Mouse (Mus musculus) MEL (cell line): Measurements from ENCODE around the gene Cd79b. TPM values are rescaled to one million over a fixed set of nuclear protein-coding genes. Genes with fewer than 3 reads are reported as not detected.

Experiments used
- DNase-seq: peaks from one replicate; pipeline ENCODE4 v3.0.0; 2011; ENCODE audit warnings: low read depth, low spot score
- H3K27ac ChIP-seq: 2 replicates; pipeline ENCODE4 v1.5.1; 2012; ENCODE audit warnings: low read depth, mild to moderate bottlenecking, control low read depth, low read length, moderate library complexity; ENCODE audit not compliant: control insufficient read depth
- H3K27me3 ChIP-seq, 2 experiments: fragments of 150-350 bp in 1 of 2; sonication (generic) in 1 of 2; 2 replicates each; pipeline ENCODE4 v1.6.1; 2012; ENCODE audit warnings: low read length in 2 of 2, mild to moderate bottlenecking in 2 of 2, improper control_type of control experiment in 1 of 2, moderate library complexity in 1 of 2; ENCODE audit not compliant: insufficient read depth in 2 of 2, control insufficient read depth in 1 of 2
- H3K36me3 ChIP-seq, 2 experiments: 2 replicates each; pipeline ENCODE4 v1.6.1; 2012 to 2014; ENCODE audit warnings: low read length in 2 of 2, improper control_type of control experiment in 1 of 2, inconsistent platforms in 1 of 2, mild to moderate bottlenecking in 1 of 2; ENCODE audit not compliant: insufficient read depth in 2 of 2, control insufficient read depth in 1 of 2
- H3K4me1 ChIP-seq, 2 experiments: fragments of 150-350 bp in 1 of 2; sonication (generic) in 1 of 2; 2 replicates each; pipeline ENCODE4 v1.6.1; 2012; ENCODE audit warnings: low read length in 2 of 2, improper control_type of control experiment in 1 of 2, mild to moderate bottlenecking in 1 of 2; ENCODE audit not compliant: insufficient read depth in 2 of 2, control insufficient read depth in 1 of 2
- H3K4me3 ChIP-seq, 2 experiments: fragments of 150-350 bp in 1 of 2; sonication (generic) in 1 of 2; 2 replicates each; pipeline ENCODE4 v1.5.1; 2012; ENCODE audit warnings: low read depth in 2 of 2, low read length in 2 of 2, mild to moderate bottlenecking in 2 of 2, moderate library complexity in 2 of 2, control low read depth in 1 of 2, improper control_type of control experiment in 1 of 2; ENCODE audit not compliant: control insufficient read depth in 1 of 2, insufficient read depth in 1 of 2
- H3K79me2 ChIP-seq: 2 replicates; pipeline ENCODE4 v1.6.1; 2012; ENCODE audit warnings: mild to moderate bottlenecking, low read length, moderate library complexity; ENCODE audit not compliant: control insufficient read depth, poor library complexity, insufficient read depth
- H3K9ac ChIP-seq: 2 replicates; pipeline ENCODE4 v1.6.1; 2012; ENCODE audit warnings: low read depth, mild to moderate bottlenecking, control low read depth, low read length, moderate library complexity; ENCODE audit not compliant: control insufficient read depth, poor library complexity, severe bottlenecking
- H3K9me3 ChIP-seq: fragments of 150-350 bp; sonication (generic); replicated peaks from 2 replicates; pipeline ENCODE4 v1.6.1; 2012; ENCODE audit warnings: mild to moderate bottlenecking, low read length, improper control_type of control experiment, moderate library complexity; ENCODE audit not compliant: insufficient read depth
- CTCF ChIP-seq, 3 experiments: IDR thresholded peaks in 2 of 3; conservative IDR thresholded peaks in 1 of 3; 2 replicates each; pipeline ENCODE4 v1.5.1; 2011 to 2012; ENCODE audit warnings: low read length in 3 of 3, low read depth in 2 of 3, mild to moderate bottlenecking in 2 of 3, improper control_type of control experiment in 1 of 3, inconsistent platforms in 1 of 3, mixed read lengths in 1 of 3, moderate library complexity in 1 of 3; ENCODE audit not compliant: control insufficient read depth in 1 of 3, insufficient read depth in 1 of 3, poor library complexity in 1 of 3, severe bottlenecking in 1 of 3
- EP300 ChIP-seq, 2 experiments: IDR thresholded peaks; 2 replicates each; pipeline ENCODE4 v1.6.1; 2011; ENCODE audit warnings: improper control_type of control experiment in 2 of 2, low read length in 2 of 2, low read depth in 1 of 2, mild to moderate bottlenecking in 1 of 2
- MAFK ChIP-seq: IDR thresholded peaks from 2 replicates; pipeline ENCODE4 v1.6.1; 2011; ENCODE audit warnings: low read depth, mild to moderate bottlenecking, low read length, improper control_type of control experiment, borderline replicate concordance
- MAZ ChIP-seq: IDR thresholded peaks from 2 replicates; pipeline ENCODE4 v1.6.1; 2012; ENCODE audit warnings: low read depth, mild to moderate bottlenecking, inconsistent platforms, low read length, improper control_type of control experiment
- MXI1 ChIP-seq: IDR thresholded peaks from 2 replicates; pipeline ENCODE4 v1.6.1; 2011; ENCODE audit warnings: mild to moderate bottlenecking, low read depth, low read length, improper control_type of control experiment
- MYB ChIP-seq: IDR thresholded peaks from 2 replicates; pipeline ENCODE4 v1.6.1; 2011; ENCODE audit warnings: mild to moderate bottlenecking, low read depth, low read length, improper control_type of control experiment
- POLR2A ChIP-seq, 2 experiments: IDR thresholded peaks; 2 replicates each; pipeline ENCODE4 v1.6.1; 2011 to 2012; ENCODE audit warnings: low read length in 2 of 2, mild to moderate bottlenecking in 2 of 2, control low read depth in 1 of 2, improper control_type of control experiment in 1 of 2, low read depth in 1 of 2, moderate library complexity in 1 of 2; ENCODE audit not compliant: control insufficient read depth in 1 of 2, insufficient read depth in 1 of 2, poor library complexity in 1 of 2
- SIN3A ChIP-seq: IDR thresholded peaks from 2 replicates; pipeline ENCODE4 v1.6.1; 2012; ENCODE audit warnings: low read length, improper control_type of control experiment, inconsistent platforms
- TAL1 ChIP-seq: IDR thresholded peaks from 2 replicates; pipeline ENCODE4 v1.6.1; 2012; ENCODE audit warnings: mild to moderate bottlenecking, inconsistent platforms, low read length, moderate library complexity, mixed read lengths
- ZC3H11A ChIP-seq: IDR thresholded peaks from 2 replicates; pipeline ENCODE4 v1.6.1; 2012; ENCODE audit warnings: low read depth, mild to moderate bottlenecking, inconsistent platforms, low read length, improper control_type of control experiment
- ZKSCAN1 ChIP-seq: IDR thresholded peaks from 2 replicates; pipeline ENCODE4 v1.6.1; 2012; ENCODE audit warnings: low read depth, mild to moderate bottlenecking, inconsistent platforms, low read length, improper control_type of control experiment, moderate library complexity
- polyA plus RNA-seq, 2 experiments: library from polyadenylated mRNA; stranded (reverse) in 1 of 2; unstranded in 1 of 2; fragments of >175 nt in 1 of 2; fragments of >200 nt in 1 of 2; gene quantifications; 2 replicates each; pipeline versions ENCODE4 v1.2.1 to v1.2.4; 2012; ENCODE audit warnings: low replicate concordance in 2 of 2, low read depth in 1 of 2; ENCODE audit not compliant: insufficient read length in 2 of 2, insufficient read depth in 1 of 2, missing spikeins in 1 of 2
- total RNA-seq: library from RNA; depleted of rRNA; stranded (reverse); fragments of 300-350 nt; gene quantifications from 2 replicates; pipeline ENCODE4 v1.2.3, GENCODE M21; 2012

The Cd79b gene
- total and polyA plus RNA-seq, 3 experiments: 0.54 to 2.4 TPM; not detected in 1

DNA sequence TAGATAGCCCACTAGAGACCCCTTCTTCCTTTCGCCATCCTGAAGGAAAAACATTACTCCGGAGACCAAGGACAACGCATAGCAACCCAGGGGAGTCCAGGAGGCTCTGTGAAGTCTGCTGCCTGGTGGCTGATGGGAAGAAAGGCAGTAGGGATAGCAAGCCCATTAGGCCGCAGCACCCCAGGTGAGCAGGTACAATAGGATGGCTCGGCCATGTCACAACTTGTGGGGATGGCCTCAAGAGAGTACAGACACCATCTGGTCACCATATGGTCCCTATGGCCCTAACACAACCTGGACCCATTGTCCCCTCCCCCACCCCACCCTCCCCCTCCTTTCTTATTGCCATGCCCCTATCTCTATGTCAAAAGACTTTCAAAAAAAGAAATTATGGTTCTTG is 46.7 kb downstream of the Cd79b start:
- no peak overlapping the region for H3K4me3 ChIP-seq

DNA sequence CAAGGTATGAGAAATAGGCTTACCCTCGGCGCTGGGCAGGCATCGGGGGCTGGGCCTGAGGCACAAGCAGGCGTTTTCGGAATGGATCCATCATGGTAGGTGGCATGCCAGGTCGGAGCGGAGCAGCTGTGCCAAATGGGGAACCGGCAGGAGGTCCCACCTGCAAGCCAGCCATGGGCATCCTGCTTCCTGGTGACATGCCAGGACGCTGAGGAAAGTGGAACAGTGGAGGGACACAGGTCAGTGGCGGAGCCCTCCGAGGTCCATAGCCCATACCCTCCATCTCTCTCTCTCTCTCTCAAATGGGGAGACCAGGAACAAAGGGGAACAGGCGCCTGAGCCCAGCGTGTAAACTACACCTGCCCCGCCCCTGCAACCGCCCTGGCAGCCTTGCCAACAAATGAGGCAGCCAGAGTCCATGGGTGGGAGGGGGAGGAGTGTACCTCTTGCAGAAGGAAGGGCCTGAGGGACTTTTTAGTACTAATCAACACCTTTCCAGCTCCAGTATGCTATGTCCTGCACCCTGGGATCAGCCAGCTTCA is 47.2 kb downstream of the Cd79b start:
- no peaks in the 10 kb centered on the region for H3K9me3 ChIP-seq
- H3K27ac ChIP-seq: no peak overlapping the region
- H3K9ac ChIP-seq: no peak overlapping the region
- no peak overlapping the region for H3K4me3 ChIP-seq
- peaks cover 13 to 31% of the 10 kb centered on the region in 2 experiments for H3K36me3 ChIP-seq
- H3K27me3 ChIP-seq: no peaks in the 10 kb centered on the region
- H3K4me1 ChIP-seq: peaks cover 0 to 24% of the 10 kb centered on the region in 2 experiments; a peak in 3 of 4 replicates
- peaks cover 36% of the 10 kb centered on the region for H3K79me2 ChIP-seq
- peak; percentile 67 for DNase-seq
- TF ChIP-seq MAFK (no peak), SIN3A (0 out of 2 replicates have a peak, but pooled peaks have one; percentile 21), MXI1 (peak; percentile 48; the same call in 1 of the 2 replicates)
- TF ChIP-seq, all 39 proteins: peak for 2

More for the DNA sequence above, 46.7 kb downstream of the Cd79b start:
- Histone ChIP-seq H3K27ac (no peak overlapping the region), H3K27me3 (no peaks in the 10 kb centered on the region), H3K9me3 (no peaks in the 10 kb centered on the region), H3K9ac (no peak overlapping the region), H3K36me3 (peaks cover 13 to 28% of the 10 kb centered on the region in 2 experiments), H3K4me1 (peaks cover 0 to 24% of the 10 kb centered on the region in 2 experiments; a peak in 3 of 4 replicates), H3K79me2 (peaks cover 39% of the 10 kb centered on the region)
- DNase-seq: no peak
- TF ChIP-seq MAZ (no peak), ZKSCAN1 (no peak), TAL1 (no peak), CTCF (IDR thresholded peaks at IDR 0.05 in 2 of 3, conservative IDR thresholded peaks at IDR 0.05 in 1 of 3; ENCODE audit: control insufficient read depth in 1 of 3, insufficient read depth in 1 of 3, low read depth in 2 of 3, low read length in 3 of 3, poor library complexity in 1 of 3, severe bottlenecking in 1 of 3) (no peak), MYB (no peak), EP300 (IDR thresholded peaks at IDR 0.05; ENCODE audit: low read depth in 1 of 2, low read length in 2 of 2) (no peak), MAFK (no peak), ZC3H11A (no peak)

DNA sequence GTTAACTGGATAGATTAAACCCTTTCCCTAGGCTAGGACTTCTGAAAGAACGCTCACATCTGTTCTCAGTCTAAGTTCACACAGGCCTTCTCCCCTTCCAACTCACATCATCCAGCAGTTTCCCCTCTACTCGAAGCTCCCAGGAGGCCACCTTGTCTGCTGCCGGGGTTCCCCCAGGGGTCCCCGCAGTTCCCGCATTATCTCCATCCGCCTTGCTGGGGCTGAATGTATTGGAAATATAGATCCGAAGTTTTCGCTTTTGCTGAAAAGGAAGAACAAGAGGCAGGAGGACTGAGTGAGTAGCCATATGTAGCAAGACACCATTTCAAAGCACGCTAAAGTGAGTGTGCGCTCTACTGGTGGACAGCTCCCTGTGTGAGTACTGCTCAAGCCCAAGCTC is 48.1 kb downstream of the Cd79b start:
- DNase-seq: no peak
- peaks cover 0 to 21% of the 10 kb centered on the region in 2 experiments; a peak in 3 of 4 replicates for H3K4me1 ChIP-seq
- peaks cover 27% of the 10 kb centered on the region for H3K79me2 ChIP-seq
- H3K36me3 ChIP-seq: peaks cover 13 to 33% of the 10 kb centered on the region in 2 experiments
- H3K9ac ChIP-seq: no peak overlapping the region
- no peak overlapping the region for H3K27ac ChIP-seq
- TF ChIP-seq TAL1 (no peak), POLR2A (IDR thresholded peaks at IDR 0.05; ENCODE audit: control insufficient read depth in 1 of 2, insufficient read depth in 1 of 2, low read depth in 1 of 2, low read length in 2 of 2, poor library complexity in 1 of 2) (0 out of 4 replicates have a peak, but pooled peaks of 1 of the 2 experiments have one; percentile 3)
- H3K9me3 ChIP-seq: no peaks in the 10 kb centered on the region
- H3K27me3 ChIP-seq: no peaks in the 10 kb centered on the region
- no peak overlapping the region for H3K4me3 ChIP-seq
